Mouse (Mus musculus) G1E (cell line): ENCODE measurements around the gene Papola.

ENCODE experiments used
- CTCF ChIP-seq: IDR thresholded peaks from 2 replicates; pipeline ENCODE4 v1.5.1; 2012; ENCODE audit warnings: low read depth, low read length, inconsistent platforms, mixed read lengths
- TAL1 ChIP-seq: conservative IDR thresholded peaks from 2 replicates; pipeline ENCODE4 v1.6.1; 2012; ENCODE audit warnings: low read depth, low read length, inconsistent platforms, mixed read lengths

- TF ChIP-seq CTCF (no peak), TAL1 (no peak)
Observed at GRCm38 (mm10) chr12:105876521-105876920, 92.0 kb downstream of the Papola start.
